Mouse (Mus musculus): Measurements from ENCODE around the gene Tceal5. TPM values are rescaled to one million over a fixed set of nuclear protein-coding genes. Genes with fewer than 3 reads are reported as not detected.

Gene Tceal5
- polyA plus RNA-seq, 1 experiment from 2014 or later, result 12.7 TPM

- DNase-seq (no peak), ATAC-seq (no peak)
- no peak overlapping the region for H3K27ac ChIP-seq (ENCODE audit: low read depth)
- H3K36me3 ChIP-seq (replicated peaks; ENCODE audit: insufficient read depth, low read length), result no peaks in the 10 kb centered on the region
- 35% methylated on average over 11 of the region's 11 CpGs for WGBS (ENCODE audit: insufficient replicate concordance)
- H3K9me3 ChIP-seq (ENCODE audit: low read length), result no peaks in the 10 kb centered on the region
- no peaks in the 10 kb centered on the region for H3K4me1 ChIP-seq (ENCODE audit: insufficient read depth)
- H3K4me2 ChIP-seq (ENCODE audit: low read depth, low read length), result no peak overlapping the region
- TF ChIP-seq CTCF (IDR thresholded peaks at IDR 0.05; ENCODE audit: low read depth) (no peak), EP300 (IDR thresholded peaks at IDR 0.05; ENCODE audit: low read depth) (no peak)
- H3K4me3 ChIP-seq (ENCODE audit: low read depth, low read length), result no peak overlapping the region
- no peaks in the 10 kb centered on the region for H3K27me3 ChIP-seq (ENCODE audit: insufficient read depth, low read length)
- H3K9ac ChIP-seq (replicated peaks), result no peak overlapping the region
Measured at GRCm38 (mm10) chrX:136180897-136181553, 22.7 kb downstream of the Tceal5 start.

- Histone ChIP-seq H3K36me3 (replicated peaks; ENCODE audit: insufficient read depth, low read length) (no peaks in the 10 kb centered on the region), H3K9me3 (ENCODE audit: low read length) (no peaks in the 10 kb centered on the region), H3K4me3 (ENCODE audit: low read depth, low read length) (peak overlapping the region; percentile 59), H3K4me2 (ENCODE audit: low read depth, low read length) (peak overlapping the region; percentile 70), H3K27ac (ENCODE audit: low read depth) (peak overlapping the region; percentile 70; the same call in 1 of the 2 replicates), H3K27me3 (ENCODE audit: insufficient read depth, low read length) (no peaks in the 10 kb centered on the region), H3K9ac (replicated peaks) (peak overlapping the region; percentile 67; the same call in 1 of the 2 replicates), H3K4me1 (ENCODE audit: insufficient read depth) (no peaks in the 10 kb centered on the region)
- no peak for DNase-seq
- no peak for ATAC-seq
- 30% methylated on average over 10 of the region's 10 CpGs for WGBS (ENCODE audit: insufficient replicate concordance)
- TF ChIP-seq CTCF (IDR thresholded peaks at IDR 0.05; ENCODE audit: low read depth) (no peak), EP300 (IDR thresholded peaks at IDR 0.05; ENCODE audit: low read depth) (no peak)
Measured at GRCm38 (mm10) chrX:136172786-136173185, 30.9 kb downstream of the Tceal5 start.

GRCm38 (mm10) chrX:136172118-136172551 lies 31.5 kb downstream of the Tceal5 start, which contains the start of gene Tceal8:
TSS of gene Tceal8 (minus strand) at chrX:136172342.
- TF ChIP-seq CTCF (IDR thresholded peaks at IDR 0.05; ENCODE audit: low read depth) (peak; percentile 22; the same call in 1 of the 2 replicates), EP300 (IDR thresholded peaks at IDR 0.05; ENCODE audit: low read depth) (0 out of 2 replicates have a peak, but pooled peaks have one; percentile 45)
- Histone ChIP-seq H3K36me3 (replicated peaks; ENCODE audit: insufficient read depth, low read length) (no peaks in the 10 kb centered on the region), H3K9me3 (ENCODE audit: low read length) (no peaks in the 10 kb centered on the region), H3K4me1 (ENCODE audit: insufficient read depth) (no peaks in the 10 kb centered on the region), H3K27ac (ENCODE audit: low read depth) (peak within 1 kb of the TSS; percentile 70), H3K27me3 (ENCODE audit: insufficient read depth, low read length) (no peaks in the 10 kb centered on the region), H3K4me3 (ENCODE audit: low read depth, low read length) (peak within 1 kb of the TSS; percentile 59), H3K9ac (replicated peaks) (peak within 1 kb of the TSS; percentile 67), H3K4me2 (ENCODE audit: low read depth, low read length) (peak within 1 kb of the TSS; percentile 70)
- ATAC-seq (peak; percentile 93), DNase-seq (peak; percentile 79)
- 7% methylated on average over 10 of the region's 10 CpGs for WGBS (ENCODE audit: insufficient replicate concordance)

- WGBS (ENCODE audit: insufficient replicate concordance), result 22% methylated on average over 24 of the region's 24 CpGs
- H3K36me3 ChIP-seq (replicated peaks; ENCODE audit: insufficient read depth, low read length), result no peaks in the 10 kb centered on the region
- no peaks in the 10 kb centered on the region for H3K4me1 ChIP-seq (ENCODE audit: insufficient read depth)
Measured at GRCm38 (mm10) chrX:136171189-136172117, 32.2 kb downstream of the Tceal5 start.

DNA sequence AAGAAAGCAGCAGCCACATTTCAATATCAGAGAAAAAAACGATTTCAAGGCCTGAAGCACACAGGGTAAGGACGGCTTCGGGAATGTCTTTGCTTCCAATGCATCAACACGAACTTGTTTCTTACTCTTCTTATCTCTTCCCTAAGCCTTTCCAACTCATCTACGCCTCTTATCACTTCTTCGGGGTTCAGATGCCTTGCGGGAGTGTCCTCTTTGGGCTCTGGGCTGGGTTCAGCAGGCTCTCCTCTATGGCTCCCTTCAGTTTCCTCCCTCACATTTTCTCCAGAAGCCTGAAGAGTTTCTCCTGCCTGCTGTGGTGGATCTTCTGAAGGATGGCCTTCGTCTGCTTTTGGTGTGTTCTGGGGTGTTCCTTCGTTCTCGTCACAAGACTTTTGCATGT lies 33.1 kb downstream of the Tceal5 start:
- ATAC-seq (peak; percentile 26; the same call in 1 of the 2 replicates), DNase-seq (no peak)
- Histone ChIP-seq H3K4me2 (ENCODE audit: low read depth, low read length) (peak overlapping the region; percentile 70), H3K36me3 (replicated peaks; ENCODE audit: insufficient read depth, low read length) (no peaks in the 10 kb centered on the region), H3K9ac (replicated peaks) (peak overlapping the region; percentile 67; the same call in 1 of the 2 replicates), H3K27me3 (ENCODE audit: insufficient read depth, low read length) (no peaks in the 10 kb centered on the region), H3K27ac (ENCODE audit: low read depth) (peak overlapping the region; percentile 71; the same call in 1 of the 2 replicates), H3K4me3 (ENCODE audit: low read depth, low read length) (peak overlapping the region; percentile 59), H3K4me1 (ENCODE audit: insufficient read depth) (no peaks in the 10 kb centered on the region), H3K9me3 (ENCODE audit: low read length) (no peaks in the 10 kb centered on the region)
- whole genome bisulfite sequencing (ENCODE audit: insufficient replicate concordance), result 56% methylated on average over 10 of the region's 10 CpGs
- no peak for TF ChIP-seq EP300 (IDR thresholded peaks at IDR 0.05; ENCODE audit: low read depth)
- no peak for TF ChIP-seq CTCF (IDR thresholded peaks at IDR 0.05; ENCODE audit: low read depth)

More at GRCm38 (mm10) chrX:136171189-136172117, 32.2 kb downstream of the Tceal5 start:
- DNase-seq (peak; percentile 69), ATAC-seq (peak; percentile 64)
- Histone ChIP-seq H3K9ac (replicated peaks) (peak overlapping the region; percentile 67), H3K27me3 (ENCODE audit: insufficient read depth, low read length) (no peaks in the 10 kb centered on the region), H3K9me3 (ENCODE audit: low read length) (no peaks in the 10 kb centered on the region), H3K4me2 (ENCODE audit: low read depth, low read length) (peak overlapping the region; percentile 70), H3K27ac (ENCODE audit: low read depth) (peak overlapping the region; percentile 70), H3K4me3 (ENCODE audit: low read depth, low read length) (peak overlapping the region; percentile 59)
- TF ChIP-seq CTCF (IDR thresholded peaks at IDR 0.05; ENCODE audit: low read depth) (no peak), EP300 (IDR thresholded peaks at IDR 0.05; ENCODE audit: low read depth) (no peak)

Small RNA genes lying within 50 kb of the gene (microRNA-seq; reads per million reads assigned to microRNA genes)
- gene Mir6383, result not detected

Other genes with a start within 250 kb of the Tceal5 start
- 16.3 and 16.8 TPM in 2 replicates for gene Arxes2, start 210.1 kb downstream of the Tceal5 start, polyA plus RNA-seq (2015; fragmentation: Nextera tagmentation; extraction: Ambion mirVana)
- 3.8 and 4.4 TPM in 2 replicates for gene Arxes1, start 170.5 kb downstream of the Tceal5 start, polyA plus RNA-seq (2015; fragmentation: Nextera tagmentation; extraction: Ambion mirVana)
- gene Bex2, start 135.6 kb downstream of the Tceal5 start, polyA plus RNA-seq (2015; fragmentation: Nextera tagmentation; extraction: Ambion mirVana), result 141 and 149 TPM in 2 replicates
- 0.07 and 0.09 TPM in 2 replicates for gene Nxf3, start 118.6 kb downstream of the Tceal5 start, polyA plus RNA-seq (2015; fragmentation: Nextera tagmentation; extraction: Ambion mirVana)
- gene Bex4, start 64.9 kb downstream of the Tceal5 start, polyA plus RNA-seq (2015; fragmentation: Nextera tagmentation; extraction: Ambion mirVana), result 111 and 121 TPM in 2 replicates
- gene Tceal8, start 31.5 kb downstream of the Tceal5 start, polyA plus RNA-seq (2015; fragmentation: Nextera tagmentation; extraction: Ambion mirVana), result 139 and 150 TPM in 2 replicates
- 0.36 and 5.2 TPM in 2 replicates for gene Tceal7, start 10.9 kb upstream of the Tceal5 start, polyA plus RNA-seq (2015; fragmentation: Nextera tagmentation; extraction: Ambion mirVana)
- gene Bex1, start 11.6 kb upstream of the Tceal5 start, polyA plus RNA-seq (2015; fragmentation: Nextera tagmentation; extraction: Ambion mirVana), result 134 and 163 TPM in 2 replicates
- gene Tceal9, start 41.2 kb upstream of the Tceal5 start, polyA plus RNA-seq (2015; fragmentation: Nextera tagmentation; extraction: Ambion mirVana), result 220 and 246 TPM in 2 replicates
- 179 and 196 TPM in 2 replicates for gene Bex3, start 66.4 kb upstream of the Tceal5 start, polyA plus RNA-seq (2015; fragmentation: Nextera tagmentation; extraction: Ambion mirVana)

Data from liver, postnatal 0 days (tissue).